Mouse (Mus musculus): ENCODE measurements around the gene Dpp6. TPM values are rescaled to one million over a fixed set of nuclear protein-coding genes. Genes with fewer than 3 reads are reported as not detected.

Gene Dpp6
- polyA plus RNA-seq, 1 experiment from 2014 or later: 0.06 TPM

- DNase-seq: no peak
- Histone ChIP-seq H3K9ac (replicated peaks) (no peak overlapping the region), H3K4me2 (ENCODE audit: low read depth, low read length) (no peak overlapping the region), H3K9me3 (ENCODE audit: low read length) (0 out of 2 replicates have a peak, but pooled peaks cover 4% of the 10 kb centered on the region), H3K27ac (ENCODE audit: low read depth) (no peak overlapping the region), H3K36me3 (replicated peaks; ENCODE audit: insufficient read depth, low read length) (no peaks in the 10 kb centered on the region), H3K27me3 (ENCODE audit: insufficient read depth, low read length) (no peaks in the 10 kb centered on the region), H3K4me3 (ENCODE audit: low read depth, low read length) (no peak overlapping the region), H3K4me1 (ENCODE audit: insufficient read depth) (no peaks in the 10 kb centered on the region)
- TF ChIP-seq EP300 (IDR thresholded peaks at IDR 0.05; ENCODE audit: low read depth) (no peak), CTCF (IDR thresholded peaks at IDR 0.05; ENCODE audit: low read depth) (no peak)
- no peak for ATAC-seq
- WGBS (ENCODE audit: insufficient replicate concordance): 72% methylated on average over 6 of the region's 6 CpGs
Observed at GRCm38 (mm10) chr5:27147397-27147945, 330.5 kb downstream of the Dpp6 start.

GRCm38 (mm10) chr5:27151017-27151416 is 334.0 kb downstream of the Dpp6 start:
- TF ChIP-seq CTCF (IDR thresholded peaks at IDR 0.05; ENCODE audit: low read depth) (no peak), EP300 (IDR thresholded peaks at IDR 0.05; ENCODE audit: low read depth) (no peak)
- Histone ChIP-seq H3K27me3 (ENCODE audit: insufficient read depth, low read length) (no peaks in the 10 kb centered on the region), H3K27ac (ENCODE audit: low read depth) (no peak overlapping the region), H3K4me1 (ENCODE audit: insufficient read depth) (no peaks in the 10 kb centered on the region), H3K36me3 (replicated peaks; ENCODE audit: insufficient read depth, low read length) (no peaks in the 10 kb centered on the region), H3K4me3 (ENCODE audit: low read depth, low read length) (no peak overlapping the region), H3K4me2 (ENCODE audit: low read depth, low read length) (no peak overlapping the region), H3K9ac (replicated peaks) (no peak overlapping the region), H3K9me3 (ENCODE audit: low read length) (0 out of 2 replicates have a peak, but pooled peaks cover 4% of the 10 kb centered on the region)
- no peak for DNase-seq
- WGBS (ENCODE audit: insufficient replicate concordance): 61% methylated on average over 1 of the region's 1 CpGs
- no peak for ATAC-seq

DNA sequence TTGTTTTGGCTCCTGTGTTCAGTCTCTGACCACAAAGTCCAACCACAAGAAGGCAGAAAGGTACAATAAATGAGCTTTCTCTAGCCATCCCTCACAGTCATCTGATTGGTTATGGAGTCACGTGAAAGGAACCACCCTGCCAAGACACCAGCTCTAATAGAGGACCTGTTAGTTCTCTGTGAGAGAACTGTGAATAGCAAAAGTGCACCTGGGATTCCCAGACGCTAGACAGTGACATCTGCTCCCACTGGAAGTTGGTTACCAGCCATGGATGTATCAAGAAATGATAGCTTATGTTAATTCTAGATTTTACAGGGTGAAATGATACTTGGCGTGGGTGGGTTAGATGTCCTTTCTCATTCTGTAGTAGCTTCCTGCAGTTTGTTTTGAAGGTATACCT is 338.7 kb downstream of the Dpp6 start:
- DNase-seq (no peak), ATAC-seq (no peak)
- no peaks in the 10 kb centered on the region for H3K27me3 ChIP-seq (ENCODE audit: insufficient read depth, low read length)
- no peak overlapping the region for H3K9ac ChIP-seq (replicated peaks)
- H3K9me3 ChIP-seq (ENCODE audit: low read length): no peaks in the 10 kb centered on the region
- H3K27ac ChIP-seq (ENCODE audit: low read depth): no peak overlapping the region
- H3K4me1 ChIP-seq (ENCODE audit: insufficient read depth): no peaks in the 10 kb centered on the region
- TF ChIP-seq EP300 (IDR thresholded peaks at IDR 0.05; ENCODE audit: low read depth) (no peak), CTCF (IDR thresholded peaks at IDR 0.05; ENCODE audit: low read depth) (no peak)
- H3K36me3 ChIP-seq (replicated peaks; ENCODE audit: insufficient read depth, low read length): no peaks in the 10 kb centered on the region
- no peak overlapping the region for H3K4me2 ChIP-seq (ENCODE audit: low read depth, low read length)
- H3K4me3 ChIP-seq (ENCODE audit: low read depth, low read length): no peak overlapping the region
- WGBS (ENCODE audit: insufficient replicate concordance): 74% methylated on average over 3 of the region's 3 CpGs

DNA sequence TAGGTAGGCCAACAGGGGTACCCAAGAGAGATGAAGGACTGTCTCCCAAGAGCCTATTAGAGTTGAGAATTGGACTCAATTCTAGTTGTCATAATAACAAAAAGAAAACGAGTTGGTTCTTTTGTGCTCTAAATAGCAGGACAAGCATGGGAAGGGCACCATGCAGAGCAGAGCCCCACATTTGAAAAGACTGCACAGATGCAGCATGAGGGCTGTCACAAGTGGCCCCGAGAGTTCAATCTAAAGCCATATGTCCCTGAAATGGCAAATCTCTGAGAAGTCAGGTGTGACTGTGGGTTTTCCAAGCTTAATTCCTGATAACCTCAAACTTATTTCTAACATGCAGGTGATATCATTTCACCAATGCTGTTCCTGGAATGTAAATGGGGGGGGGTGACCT is 339.4 kb downstream of the Dpp6 start:
- H3K27me3 ChIP-seq (ENCODE audit: insufficient read depth, low read length): no peaks in the 10 kb centered on the region
- no peak overlapping the region for H3K4me3 ChIP-seq (ENCODE audit: low read depth, low read length)
- TF ChIP-seq CTCF (IDR thresholded peaks at IDR 0.05; ENCODE audit: low read depth) (no peak), EP300 (IDR thresholded peaks at IDR 0.05; ENCODE audit: low read depth) (no peak)
- no peak overlapping the region for H3K27ac ChIP-seq (ENCODE audit: low read depth)
- no peak overlapping the region for H3K4me2 ChIP-seq (ENCODE audit: low read depth, low read length)
- H3K4me1 ChIP-seq (ENCODE audit: insufficient read depth): no peaks in the 10 kb centered on the region
- no peaks in the 10 kb centered on the region for H3K9me3 ChIP-seq (ENCODE audit: low read length)
- 55% methylated on average over 2 of the region's 2 CpGs for WGBS (ENCODE audit: insufficient replicate concordance)
- no peak for DNase-seq
- no peak for ATAC-seq
- no peak overlapping the region for H3K9ac ChIP-seq (replicated peaks)
- no peaks in the 10 kb centered on the region for H3K36me3 ChIP-seq (replicated peaks; ENCODE audit: insufficient read depth, low read length)

- no peaks in the 10 kb centered on the region for H3K4me1 ChIP-seq (ENCODE audit: insufficient read depth)
- no peak for TF ChIP-seq EP300 (IDR thresholded peaks at IDR 0.05; ENCODE audit: low read depth)
- TF ChIP-seq CTCF (IDR thresholded peaks at IDR 0.05; ENCODE audit: low read depth): no peak
- H3K9ac ChIP-seq (replicated peaks): no peak overlapping the region
- no peak for ATAC-seq
- H3K9me3 ChIP-seq (ENCODE audit: low read length): no peaks in the 10 kb centered on the region
- H3K4me2 ChIP-seq (ENCODE audit: low read depth, low read length): no peak overlapping the region
- no peak overlapping the region for H3K4me3 ChIP-seq (ENCODE audit: low read depth, low read length)
- no peak for DNase-seq
- no peaks in the 10 kb centered on the region for H3K36me3 ChIP-seq (replicated peaks; ENCODE audit: insufficient read depth, low read length)
- no peak overlapping the region for H3K27ac ChIP-seq (ENCODE audit: low read depth)
- no peaks in the 10 kb centered on the region for H3K27me3 ChIP-seq (ENCODE audit: insufficient read depth, low read length)
- 61% methylated on average over 11 of the region's 11 CpGs for WGBS (ENCODE audit: insufficient replicate concordance)
Observed at GRCm38 (mm10) chr5:27161122-27161645, 344.2 kb downstream of the Dpp6 start.

- no peak overlapping the region for H3K4me2 ChIP-seq (ENCODE audit: low read depth, low read length)
- no peaks in the 10 kb centered on the region for H3K27me3 ChIP-seq (ENCODE audit: insufficient read depth, low read length)
- DNase-seq (no peak), ATAC-seq (no peak)
- 73% methylated on average over 1 of the region's 1 CpGs for WGBS (ENCODE audit: insufficient replicate concordance)
- H3K4me3 ChIP-seq (ENCODE audit: low read depth, low read length): no peak overlapping the region
- H3K36me3 ChIP-seq (replicated peaks; ENCODE audit: insufficient read depth, low read length): no peaks in the 10 kb centered on the region
- TF ChIP-seq EP300 (IDR thresholded peaks at IDR 0.05; ENCODE audit: low read depth): no peak
- no peak overlapping the region for H3K27ac ChIP-seq (ENCODE audit: low read depth)
- no peaks in the 10 kb centered on the region for H3K9me3 ChIP-seq (ENCODE audit: low read length)
- H3K4me1 ChIP-seq (ENCODE audit: insufficient read depth): no peaks in the 10 kb centered on the region
- no peak overlapping the region for H3K9ac ChIP-seq (replicated peaks)
Observed at GRCm38 (mm10) chr5:27168550-27168949, 351.5 kb downstream of the Dpp6 start.

All from liver, postnatal 0 days (tissue).